Comparison of ENCODE assay signal across 9 mouse cellular contexts in the genomic region with DNA sequence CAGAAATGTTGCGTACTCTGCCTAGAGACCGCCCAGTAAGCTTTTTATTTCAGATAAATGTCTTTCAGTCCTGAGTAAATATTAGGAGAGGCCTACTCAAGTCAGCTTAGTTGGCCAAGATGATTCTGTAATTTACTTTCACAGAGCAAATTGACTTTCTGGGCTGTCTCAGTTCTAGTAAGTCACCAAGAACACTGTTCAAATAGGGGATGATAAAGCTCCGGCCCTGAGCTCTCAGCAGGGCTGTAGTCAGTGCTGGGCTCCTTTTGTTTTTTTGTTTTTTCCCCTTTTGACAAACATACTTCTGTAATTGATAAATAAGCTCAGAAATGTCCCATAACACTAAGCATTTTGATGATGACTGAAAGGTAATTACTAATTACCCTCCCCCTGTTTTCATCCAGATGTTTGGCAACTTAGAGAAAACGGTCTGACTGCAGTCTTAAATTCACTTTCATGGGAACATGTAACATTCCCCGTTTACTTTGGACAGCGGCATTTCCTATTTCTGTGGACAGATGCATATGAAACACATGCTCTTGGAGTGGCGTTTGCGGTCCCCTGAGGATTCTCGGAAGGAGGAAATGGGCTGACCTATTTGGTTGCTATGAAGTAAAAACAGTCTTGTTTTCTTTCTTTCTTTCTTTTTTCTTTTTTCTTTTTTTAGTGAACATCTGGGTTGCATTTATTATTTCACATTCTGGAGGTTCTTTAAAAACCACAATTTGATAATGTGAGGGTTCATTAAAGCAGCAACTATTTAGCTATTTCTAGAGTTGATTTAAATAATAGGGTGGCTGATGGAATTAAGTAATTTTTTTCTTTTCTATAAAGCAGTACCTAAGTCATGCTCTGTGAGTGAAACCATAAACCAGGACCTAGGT. TPM values are rescaled to one million over a fixed set of nuclear protein-coding genes. Genes with fewer than 3 reads are reported as not detected.
DNase-seq lines count a peak whose midpoint lies in the region; ATAC-seq and TF ChIP-seq lines count a peak whose summit lies in the region.
"Had no signal": no experiment of that assay in that cellular context is flagged by ENCODE, and none has a peak within 500 bp of the region (broad histone marks: within the 10 kb centered on the region; RNA-seq: fewer than 3 reads in every experiment).

No protein-coding gene starts in this region.

- H3K27me3 ChIP-seq in lung, embryonic 14.5 days (ENCODE audit: insufficient read depth, low read length), result no peaks in the 10 kb centered on the region
- H3K27me3 ChIP-seq in heart, embryonic 12.5 days (replicated peaks), result no peaks in the 10 kb centered on the region
- H3K27me3 ChIP-seq in limb, embryonic 10.5 days (ENCODE audit: low read depth, poor library complexity, severe bottlenecking), result no peaks in the 10 kb centered on the region
- no peaks in the 10 kb centered on the region for H3K27me3 ChIP-seq in small intestine, adult 2 months (ENCODE audit: control insufficient read depth, insufficient read depth, low read length)
- H3K27me3 ChIP-seq in thymus, adult 2 months (ENCODE audit: control insufficient read depth, insufficient read depth, low read length), result no peaks in the 10 kb centered on the region
- H3K27me3 ChIP-seq: Patski had no signal

- 0 out of 2 replicates have a peak, but pooled peaks cover 4% of the 10 kb centered on the region for H3K9me3 ChIP-seq in lung, embryonic 14.5 days (ENCODE audit: low read depth, low read length)
- peaks cover 5% of the 10 kb centered on the region; the same call in 1 of the 2 replicates for H3K9me3 ChIP-seq in heart, embryonic 12.5 days (replicated peaks)
- H3K9me3 ChIP-seq in limb, embryonic 10.5 days (replicated peaks), result no peaks in the 10 kb centered on the region

- DNase-seq in lung, embryonic 14.5 days, result peak; percentile 71
- no peak for DNase-seq in lung, postnatal 14 days
- no peak for DNase-seq in limb, embryonic 10.5 days (ENCODE audit: low spot score)
- DNase-seq in adrenal gland, postnatal 4 days (ENCODE audit: low spot score in 2 of 2), result no peak
- no peak for DNase-seq in thymus, adult 2 months

- H3K27ac ChIP-seq in lung, embryonic 14.5 days (ENCODE audit: low read depth), result peak overlapping the region; percentile 66
- peak overlapping the region; percentile 69; the same call in 1 of the 2 replicates for H3K27ac ChIP-seq in heart, embryonic 12.5 days (ENCODE audit: poor library complexity, severe bottlenecking)
- H3K27ac ChIP-seq in limb, embryonic 10.5 days, result peak overlapping the region; percentile 84
- peak overlapping the region; percentile 58 for H3K27ac ChIP-seq in small intestine, adult 2 months (ENCODE audit: insufficient read depth, low read depth, low read length)
- no peak overlapping the region for H3K27ac ChIP-seq in thymus, adult 2 months (ENCODE audit: control insufficient read depth, insufficient read depth, low read length)

- H3K36me3 ChIP-seq in lung, embryonic 14.5 days (ENCODE audit: insufficient read depth), result no peaks in the 10 kb centered on the region
- H3K36me3 ChIP-seq in heart, embryonic 12.5 days, result no peaks in the 10 kb centered on the region
- peaks cover 20% of the 10 kb centered on the region for H3K36me3 ChIP-seq in limb, embryonic 10.5 days
- H3K36me3 ChIP-seq in small intestine, adult 2 months (ENCODE audit: control insufficient read depth, insufficient read depth, low read length), result no peaks in the 10 kb centered on the region
- H3K36me3 ChIP-seq in thymus, adult 2 months (ENCODE audit: control insufficient read depth, insufficient read depth, low read length), result no peaks in the 10 kb centered on the region

- ATAC-seq in lung, embryonic 14.5 days (ENCODE audit: insufficient read depth), result no peak
- ATAC-seq in heart, embryonic 12.5 days (ENCODE audit: insufficient number of reproducible peaks, low FRiP score), result no peak
- ATAC-seq in activated CD4-positive, CD25-positive, alpha-beta regulatory T cell, adult 4 months, result no peak
- ATAC-seq: Patski had no signal

- peaks cover 24% of the 10 kb centered on the region for H3K4me1 ChIP-seq in lung, embryonic 14.5 days (ENCODE audit: insufficient read depth)
- H3K4me1 ChIP-seq in heart, embryonic 12.5 days (replicated peaks), result peaks cover 56% of the 10 kb centered on the region
- H3K4me1 ChIP-seq in limb, embryonic 10.5 days, result peaks cover 71% of the 10 kb centered on the region
- H3K4me1 ChIP-seq in small intestine, adult 2 months (ENCODE audit: control insufficient read depth, insufficient read depth, insufficient read length, low read length), result peaks cover 2% of the 10 kb centered on the region
- H3K4me1 ChIP-seq in thymus, adult 2 months (replicated peaks; ENCODE audit: control insufficient read depth, insufficient read depth, low read length), result peaks cover 10% of the 10 kb centered on the region

- no peak for TF ChIP-seq POLR2A in small intestine, adult 2 months (IDR thresholded peaks at IDR 0.05; ENCODE audit: low read depth, low read length)
- no peak for TF ChIP-seq POLR2A in thymus, adult 2 months (IDR thresholded peaks at IDR 0.05; ENCODE audit: control insufficient read depth, extremely low read depth, insufficient read depth, low read length, poor library complexity)

- H3K9ac ChIP-seq in lung, embryonic 14.5 days, result no peak overlapping the region
- peak overlapping the region; percentile 32; the same call in 1 of the 2 replicates for H3K9ac ChIP-seq in heart, embryonic 12.5 days

- 19% methylated on average over 9 of the region's 9 CpGs for WGBS in lung, embryonic 14.5 days
- 51% methylated on average over 9 of the region's 9 CpGs for WGBS in heart, embryonic 12.5 days
- 52% methylated on average over 9 of the region's 9 CpGs for WGBS in limb, embryonic 10.5 days
- WGBS in small intestine, adult 2 months, result 54% methylated on average over 9 of the region's 9 CpGs
- 85% methylated on average over 9 of the region's 9 CpGs for WGBS in thymus, adult 2 months

- no peak for TF ChIP-seq CTCF in lung, embryonic 14.5 days (IDR thresholded peaks at IDR 0.05; ENCODE audit: low read depth)
- no peak for TF ChIP-seq CTCF in small intestine, adult 2 months (IDR thresholded peaks at IDR 0.05; ENCODE audit: extremely low read depth, insufficient read length, insufficient replicate concordance, low read depth, low read length)
- no peak for TF ChIP-seq CTCF in thymus, adult 2 months (IDR thresholded peaks at IDR 0.05; ENCODE audit: borderline replicate concordance, control insufficient read depth, extremely low read depth, insufficient read depth, low read length, poor library complexity)

- H3K4me3 ChIP-seq in lung, embryonic 14.5 days (ENCODE audit: low read depth, low read length), result no peak overlapping the region
- no peak overlapping the region for H3K4me3 ChIP-seq in heart, embryonic 12.5 days
- H3K4me3 ChIP-seq in limb, embryonic 10.5 days, result no peak overlapping the region; the same call in 1 of the 2 replicates
- H3K4me3 ChIP-seq in small intestine, adult 2 months (ENCODE audit: low read depth, low read length), result no peak overlapping the region
- H3K4me3 ChIP-seq in thymus, adult 2 months (ENCODE audit: control insufficient read depth, insufficient read depth, low read length), result no peak overlapping the region

- peak overlapping the region; percentile 28 for H3K4me2 ChIP-seq in lung, embryonic 14.5 days
- peak overlapping the region; percentile 41 for H3K4me2 ChIP-seq in heart, embryonic 12.5 days

RNA-seq across cellular contexts. Expression of a gene that starts 10.7 kb away (rescaled TPM):
- 48.3 and 52.0 TPM in 2 replicates for polyA plus RNA-seq in lung, embryonic 14.5 days (2014; fragmentation: Nextera tagmentation; extraction: Ambion mirVana)
- 41.8 and 41.9 TPM in 2 replicates for polyA plus RNA-seq in heart, embryonic 12.5 days (2016; fragmentation: Nextera tagmentation; extraction: Ambion mirVana)
- polyA plus RNA-seq in limb, embryonic 10.5 days (2016; fragmentation: Nextera tagmentation; extraction: Ambion mirVana), result 47.5 and 59.2 TPM in 2 replicates
- 6.4 and 10.3 TPM in 2 replicates for polyA plus RNA-seq in small intestine, adult 2 months (2012; rRNA removed)
- 100 to 1,000 TPM; 195 to 200 TPM for total RNA-seq in adrenal gland, postnatal 4 days (2021)
- 10 to 100 TPM; 30.3 to 32.8 TPM for polyA plus RNA-seq in activated CD4-positive, CD25-positive, alpha-beta regulatory T cell, adult 4 months (2017; shearing (Covaris generic))
- 12.9 and 13.4 TPM in 2 replicates for polyA plus RNA-seq in thymus, adult 2 months (2012; rRNA removed)
